Mouse (Mus musculus) mouse trophoblast stem cell (cell line): ENCODE results near the gene Acot12.

Experiments used
- in situ Hi-C, 2 experiments: fragments of 300-500 bp; cut with MseI, MboI; formaldehyde crosslinking; loops; 2 replicates in 1 of 2; 3 replicates in 1 of 2; pipeline ENCODE4 v1.15.1; 2025

Acot12 gene

GRCm38 (mm10) chr13:91824845-91825550 lies 83.7 kb downstream of the Acot12 start:
- in situ Hi-C loops = no loop called here

- in situ Hi-C loops = no loop called here
These were observed 84.8 kb downstream of the Acot12 start for GRCm38 (mm10) chr13:91826066-91826465.

- in situ Hi-C loops = no loop called here
These were observed 86.6 kb downstream of the Acot12 start for GRCm38 (mm10) chr13:91827876-91828275.
